Mouse (Mus musculus): Measurements from ENCODE around the gene B4galnt3.

- TF ChIP-seq CTCF (IDR thresholded peaks at IDR 0.05; ENCODE audit: low read depth) (no peak), EP300 (IDR thresholded peaks at IDR 0.05; ENCODE audit: low read depth) (no peak)
Observed at GRCm38 (mm10) chr6:120194305-120194704, 100.1 kb downstream of the B4galnt3 start.

All from liver, postnatal 0 days (tissue).